Mouse (Mus musculus): ENCODE measurements around the gene Rfx1. TPM values are rescaled to one million over a fixed set of nuclear protein-coding genes. Genes with fewer than 3 reads are reported as not detected.

Rfx1 gene
- 28.6 TPM for polyA plus RNA-seq (2017; shearing (Covaris generic))

GRCm38 (mm10) chr8:84066291-84066930, at the start of gene Rfx1:
Gene Rfx1 (plus strand): TSS chr8:84066834.

GRCm38 (mm10) chr8:84021096-84021495, 45.5 kb upstream of the Rfx1 start, which contains the start of gene Palm3:
Gene Palm3 (plus strand): TSS chr8:84021471.

GRCm38 (mm10) chr8:84042066-84042947, 24.3 kb upstream of the Rfx1 start, which contains the start of gene Il27ra:
Gene Il27ra (minus strand): TSS chr8:84042589.

GRCm38 (mm10) chr8:84044900-84045299, 21.7 kb upstream of the Rfx1 start, which contains the start of gene Rln3:
Gene Rln3 (minus strand): TSS chr8:84045000.

GRCm38 (mm10) chr8:84065037-84065436, 1.6 kb upstream of the Rfx1 start, which contains the start of gene Gm10643:
Gene Gm10643 (minus strand): TSS chr8:84065137.

GRCm38 (mm10) chr8:84104697-84105609, 38.3 kb downstream of the Rfx1 start, which contains the start of gene Dcaf15:
Gene Dcaf15 (minus strand): TSS chr8:84104768.

GRCm38 (mm10) chr8:84125656-84126055, 59.0 kb downstream of the Rfx1 start, which contains the start of gene Podnl1:
Gene Podnl1 (plus strand): TSS chr8:84125989.

Other genes with a start within 250 kb of the Rfx1 start
- gene Adgrl1, start 166.7 kb upstream of the Rfx1 start, polyA plus RNA-seq (2017; shearing (Covaris generic)) = 4.2 TPM
- gene Gm10644, start 111.6 kb upstream of the Rfx1 start, polyA plus RNA-seq (2017; shearing (Covaris generic)) = 0.37 TPM
- 18.7 TPM for gene Asf1b, start 111.3 kb upstream of the Rfx1 start, polyA plus RNA-seq (2017; shearing (Covaris generic))
- gene Prkaca, start 93.8 kb upstream of the Rfx1 start, polyA plus RNA-seq (2017; shearing (Covaris generic)) = 2.1 TPM
- 2.9 TPM for gene Samd1, start 69.2 kb upstream of the Rfx1 start, polyA plus RNA-seq (2017; shearing (Covaris generic))
- gene 1700067K01Rik, start 65.3 kb upstream of the Rfx1 start, polyA plus RNA-seq (2017; shearing (Covaris generic)) = 0.82 TPM
- 0.38 TPM for gene 2210011C24Rik, start 54.7 kb upstream of the Rfx1 start, polyA plus RNA-seq (2017; shearing (Covaris generic))
- gene Palm3, start 45.4 kb upstream of the Rfx1 start, polyA plus RNA-seq (2017; shearing (Covaris generic)) = 4.0 TPM
- gene Il27ra, start 24.2 kb upstream of the Rfx1 start, polyA plus RNA-seq (2017; shearing (Covaris generic)) = 415 TPM
- 132 TPM for gene Rln3, start 21.8 kb upstream of the Rfx1 start, polyA plus RNA-seq (2017; shearing (Covaris generic))
- gene Gm10643, start 1.7 kb upstream of the Rfx1 start, polyA plus RNA-seq (2017; shearing (Covaris generic)) = 0.98 TPM
- 30.2 TPM for gene Dcaf15, start 37.9 kb downstream of the Rfx1 start, polyA plus RNA-seq (2017; shearing (Covaris generic))
- gene Podnl1, start 59.2 kb downstream of the Rfx1 start, polyA plus RNA-seq (2017; shearing (Covaris generic)) = 9.3 TPM
- 59.6 TPM for gene Cc2d1a, start 81.1 kb downstream of the Rfx1 start, polyA plus RNA-seq (2017; shearing (Covaris generic))
- gene 4930432K21Rik, start 81.2 kb downstream of the Rfx1 start, polyA plus RNA-seq (2017; shearing (Covaris generic)) = 3.3 TPM
- not detected for gene Nanos3, start 118.4 kb downstream of the Rfx1 start, polyA plus RNA-seq (2017; shearing (Covaris generic))
- gene Zswim4, start 170.2 kb downstream of the Rfx1 start, polyA plus RNA-seq (2017; shearing (Covaris generic)) = 3.4 TPM
- gene D8Ertd738e, start 182.9 kb downstream of the Rfx1 start, polyA plus RNA-seq (2017; shearing (Covaris generic)) = 327 TPM
- 17.2 TPM for gene Mri1, start 190.5 kb downstream of the Rfx1 start, polyA plus RNA-seq (2017; shearing (Covaris generic))
- gene Ccdc130, start 203.5 kb downstream of the Rfx1 start, polyA plus RNA-seq (2017; shearing (Covaris generic)) = 42.3 TPM

Measured in CD4-positive, CD25-positive, alpha-beta regulatory T cell, adult 9 weeks (primary cell).